In the genomic region with DNA sequence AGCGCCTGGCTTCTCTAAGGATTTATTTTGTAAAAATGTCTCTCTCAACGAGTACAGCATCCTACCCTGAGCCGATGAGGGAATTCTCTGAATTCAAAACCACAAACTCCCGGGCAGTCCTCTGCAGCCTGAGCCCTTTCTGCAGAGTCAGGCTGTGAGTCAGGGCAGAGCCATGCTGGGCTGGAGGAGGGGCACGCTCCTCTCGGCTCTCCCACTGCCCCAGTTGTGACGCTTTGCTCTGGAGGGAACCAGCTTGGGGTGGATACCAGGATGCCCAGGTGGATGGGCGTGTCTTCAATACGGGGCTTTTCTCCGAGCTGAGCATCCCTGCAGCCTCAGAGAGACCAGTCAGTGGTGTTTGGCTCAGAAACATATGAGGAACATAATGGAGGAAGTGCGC, we compare ENCODE assay signal across 11 mouse cellular contexts. TPM values are rescaled to one million over a fixed set of nuclear protein-coding genes. Genes with fewer than 3 reads are reported as not detected.
DNase-seq lines count a peak whose midpoint lies in the region; ATAC-seq and TF ChIP-seq lines count a peak whose summit lies in the region.
"Had no signal": no experiment of that assay in that cellular context is flagged by ENCODE, and none has a peak within 500 bp of the region (broad histone marks: within the 10 kb centered on the region; RNA-seq: fewer than 3 reads in every experiment).

No protein-coding gene starts in this region.

- peak; percentile 18 for DNase-seq in adrenal gland, adult 2 months
- DNase-seq in adrenal gland, postnatal 14 days, result no peak
- peak; percentile 71 for DNase-seq in retina, embryonic 14.5 days (ENCODE audit: low spot score)
- no peak for DNase-seq in retina, postnatal 1 day
- DNase-seq in midbrain, postnatal 0 days (ENCODE audit: low spot score), result no peak
- no peak for DNase-seq in left cerebral cortex, postnatal 25 days (ENCODE audit: low spot score in 2 of 2)
- DNase-seq in layer of hippocampus, adult 2 months (ENCODE audit: low spot score in 2 of 2), result no peak
- DNase-seq: cerebellum, adult 9-10 months had no signal

- H3K27me3 ChIP-seq in midbrain, postnatal 0 days (ENCODE audit: insufficient read depth, low read length), result no peaks in the 10 kb centered on the region
- H3K27me3 ChIP-seq: kidney, embryonic 15.5 days; neural tube, embryonic 12.5 days had no signal

- H3K9me3 ChIP-seq in midbrain, postnatal 0 days (ENCODE audit: low read length), result no peaks in the 10 kb centered on the region
- H3K9me3 ChIP-seq: kidney, embryonic 15.5 days; neural tube, embryonic 12.5 days had no signal

- 21% methylated on average over 11 of the region's 11 CpGs for whole genome bisulfite sequencing in midbrain, postnatal 0 days

- H3K4me2 ChIP-seq in midbrain, postnatal 0 days (ENCODE audit: low read depth, low read length, poor library complexity, severe bottlenecking), result no peak overlapping the region
- H3K4me2 ChIP-seq: kidney, embryonic 15.5 days; neural tube, embryonic 12.5 days had no signal

- TF ChIP-seq CTCF in midbrain, postnatal 0 days (IDR thresholded peaks at IDR 0.05), result no peak
- TF ChIP-seq CTCF in layer of hippocampus, adult 2 months (conservative IDR thresholded peaks at IDR 0.05), result no peak

- H3K9ac ChIP-seq in midbrain, postnatal 0 days (replicated peaks; ENCODE audit: low read length, poor library complexity, severe bottlenecking), result no peak overlapping the region
- H3K9ac ChIP-seq: kidney, embryonic 15.5 days; neural tube, embryonic 12.5 days had no signal

- peak; percentile 52 to 71 for ATAC-seq in hematopoietic stem cell, adult 5-6 weeks (replicated peaks in 1 of 2; ENCODE audit: insufficient read depth in 1 of 2, low FRiP score in 2 of 2, low TSS enrichment in 1 of 2, low read depth in 1 of 2, poor library complexity in 2 of 2, severe bottlenecking in 2 of 2)
- ATAC-seq in midbrain, postnatal 0 days (ENCODE audit: low FRiP score), result no peak

- H3K4me1 ChIP-seq in midbrain, postnatal 0 days (ENCODE audit: insufficient read depth, low read length), result 0 out of 2 replicates have a peak, but pooled peaks cover 4% of the 10 kb centered on the region

- intact Hi-C loops in left cerebral cortex, postnatal 25 days (cut with DNase I), result no loop called here

- no peaks in the 10 kb centered on the region for H3K36me3 ChIP-seq in midbrain, postnatal 0 days (ENCODE audit: insufficient read depth, low read length)
- H3K36me3 ChIP-seq: kidney, embryonic 15.5 days had no signal

- H3K4me3 ChIP-seq in midbrain, postnatal 0 days (ENCODE audit: low read depth, low read length), result no peak overlapping the region
- H3K4me3 ChIP-seq in layer of hippocampus, adult 2 months, result no peak overlapping the region
- H3K4me3 ChIP-seq: kidney, embryonic 15.5 days; neural tube, embryonic 12.5 days had no signal

- peak overlapping the region; percentile 34; the same call in 1 of the 2 replicates for H3K27ac ChIP-seq in midbrain, postnatal 0 days (ENCODE audit: low read depth, low read length)
- no peak overlapping the region for H3K27ac ChIP-seq in layer of hippocampus, adult 2 months
- H3K27ac ChIP-seq: kidney, embryonic 15.5 days; neural tube, embryonic 12.5 days had no signal

RNA-seq across cellular contexts. Expression of a gene that starts 27.3 kb away (rescaled TPM):
- 10 to 100 TPM; 18.1 to 26.2 TPM for total RNA-seq in adrenal gland, adult 2 months (2021)
- 83.5 and 101 TPM in 2 replicates for polyA plus RNA-seq in adrenal gland, adult 2 months (2012; rRNA removed)
- total RNA-seq in adrenal gland, postnatal 14 days (2021), result 10.3 and 11.3 TPM in 2 replicates
- 3.9 and 7.2 TPM in 2 replicates for total RNA-seq in hematopoietic stem cell, adult 5-6 weeks (2017)
- 149 and 202 TPM in 2 replicates for total RNA-seq in midbrain, postnatal 0 days (2014; rRNA removed)
- 13.6 and 15.6 TPM in 2 replicates for polyA plus RNA-seq in midbrain, postnatal 0 days (2015; fragmentation: Nextera tagmentation; extraction: Ambion mirVana)
- 10 to 100 TPM; 15.2 to 21.4 TPM for total RNA-seq in left cerebral cortex, postnatal 25 days (2021)
- 10 to 100 TPM; 21.8 to 22.1 TPM for total RNA-seq in layer of hippocampus, adult 2 months (2021)

Comparison
In these comparisons a context has a peak if more than half of its experiments do, and no peak if none do; other contexts are left out.
1. DNase-seq: peak in adrenal gland, adult 2 months (single experiment) and retina, embryonic 14.5 days (single experiment); none in adrenal gland, postnatal 14 days (single experiment), retina, postnatal 1 day (single experiment), midbrain, postnatal 0 days (single experiment), left cerebral cortex, postnatal 25 days (0 of 2) and layer of hippocampus, adult 2 months (0 of 2).